Mouse (Mus musculus) adrenal gland, postnatal 36 days (tissue): ENCODE results near the gene Gphb5. TPM values are rescaled to one million over a fixed set of nuclear protein-coding genes. Genes with fewer than 3 reads are reported as not detected.
"Not testable (repeated sequence)": the region's sequence is repeated elsewhere in the genome, so short reads cannot be mapped to it uniquely, and the experiment has no call there.

ENCODE experiments used
- DNase-seq, 2 experiments: peaks; one replicate each; pipeline ENCODE4 v3.0.0; 2021; ENCODE audit warnings: mixed read lengths in 1 of 2
- long read RNA-seq, 2 experiments: library from polyadenylated mRNA; stranded (forward); transcript quantifications; one replicate each; pipeline ENCODE4 v2.0.0; 2021; ENCODE audit warnings: borderline sequencing depth in 2 of 2
- total RNA-seq, 2 experiments: library from RNA; stranded (reverse); gene quantifications; 2 replicates each; pipeline ENCODE4 v1.2.3; 2021

Gphb5 gene
- not detected for total RNA-seq
- long read RNA-seq, experiment 1 = 0 reads
- long read RNA-seq, experiment 2 = 0 reads

DNA sequence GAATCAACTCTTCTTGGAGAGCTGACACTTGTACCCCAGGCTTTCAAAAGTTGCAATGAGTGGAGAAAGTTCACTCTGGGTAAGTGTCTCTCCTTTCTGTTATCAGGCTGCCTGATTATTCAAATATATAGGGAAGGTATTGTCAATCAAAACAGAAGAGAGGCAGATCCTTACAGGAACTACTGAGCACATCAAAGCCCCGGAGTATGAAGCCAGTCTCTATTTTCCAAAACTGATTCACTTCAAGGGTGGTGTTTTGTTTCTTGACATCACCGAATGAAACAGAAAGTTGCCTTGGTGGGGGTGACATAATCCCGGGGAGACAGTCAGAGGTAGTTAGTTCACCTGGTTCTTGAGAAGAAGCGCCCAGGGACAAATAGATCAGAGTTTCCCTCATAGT lies at the start of gene Gphb5:
Gene Gphb5, minus strand, starts transcription at position 101 of the 400 bp plus-strand sequence.
- no peak for DNase-seq

- DNase-seq = no peak
Observed at GRCm38 (mm10) chr12:75466206-75466605, 49.6 kb upstream of the Gphb5 start.

DNA sequence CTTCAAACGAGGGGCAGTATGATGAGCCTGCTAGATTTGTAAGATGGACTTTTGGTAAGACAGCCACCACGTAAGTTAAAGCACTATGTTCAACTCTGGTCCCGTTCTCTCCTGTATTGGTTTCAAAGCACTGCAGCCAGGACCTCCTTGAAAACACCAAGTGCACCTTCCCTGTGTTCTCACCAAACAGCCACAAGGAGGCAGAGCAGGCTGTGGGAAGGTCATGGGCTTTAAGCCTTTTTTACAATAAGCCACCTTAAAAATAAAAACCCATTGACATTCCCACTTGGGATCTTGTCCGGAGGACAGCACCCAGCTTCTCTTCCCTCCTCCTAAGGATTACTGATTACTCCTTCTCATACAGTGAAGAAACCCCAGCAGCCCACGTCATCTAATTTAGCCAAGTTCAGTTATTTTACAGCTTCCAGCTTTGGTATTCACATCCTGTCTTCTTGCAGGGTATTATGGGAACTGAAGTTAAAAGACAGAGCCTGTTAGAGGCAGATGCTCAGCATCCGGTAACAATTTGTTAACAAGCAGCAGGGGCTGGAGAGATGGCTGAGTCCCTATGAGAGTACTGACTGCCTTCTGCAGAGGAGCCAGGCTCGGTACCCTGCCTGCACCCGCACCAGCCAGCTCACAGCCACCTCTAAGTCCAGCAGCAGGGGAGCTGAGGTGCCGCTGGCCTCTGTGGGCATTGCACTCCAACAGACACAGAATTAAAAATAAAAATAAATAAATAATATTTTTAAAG lies 47.6 kb upstream of the Gphb5 start:
- peak; percentile 48 to 49 for DNase-seq

DNA sequence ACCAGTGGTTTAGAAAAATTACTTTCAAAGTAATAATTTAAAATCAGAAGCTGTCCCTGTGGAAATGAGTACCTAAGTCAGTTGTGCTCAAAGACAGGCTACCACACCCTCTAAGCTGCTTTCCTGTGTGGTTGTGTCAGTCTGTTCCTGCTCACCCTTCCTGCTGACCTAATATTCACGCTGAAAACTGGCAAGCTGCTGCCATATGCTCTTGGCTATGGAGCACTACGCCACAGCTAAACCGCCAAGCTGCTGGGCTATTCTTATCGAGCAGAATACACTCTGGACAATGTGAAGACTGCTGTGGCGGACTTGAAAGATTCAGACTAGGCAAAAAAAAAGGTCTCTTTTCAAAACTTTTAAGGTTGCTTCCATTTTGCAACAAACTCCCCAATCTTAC lies 44.0 kb upstream of the Gphb5 start:
- DNase-seq = no peak

- peak; percentile 49 to 68 for DNase-seq
Observed at GRCm38 (mm10) chr12:75459656-75460055, 43.1 kb upstream of the Gphb5 start.

DNA sequence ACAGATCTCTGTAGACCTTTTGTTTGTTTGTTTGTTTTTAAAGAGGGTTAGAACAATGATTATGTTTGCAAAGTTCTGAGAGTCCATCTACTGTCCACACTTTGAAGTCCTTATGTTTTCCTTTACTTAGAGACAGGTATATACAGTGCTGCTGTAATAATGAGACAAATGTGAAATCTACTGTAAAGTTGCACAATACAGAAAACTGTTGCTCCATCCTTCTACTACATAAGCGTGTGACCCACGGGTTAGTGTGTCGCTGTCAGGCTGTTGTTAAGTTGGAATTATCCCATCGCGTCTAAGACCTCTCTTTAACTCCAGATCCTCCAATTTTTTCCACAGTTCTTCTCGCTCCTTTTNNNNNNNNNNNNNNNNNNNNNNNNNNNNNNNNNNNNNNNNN lies 36.9 kb upstream of the Gphb5 start:
- no peak for DNase-seq

DNA sequence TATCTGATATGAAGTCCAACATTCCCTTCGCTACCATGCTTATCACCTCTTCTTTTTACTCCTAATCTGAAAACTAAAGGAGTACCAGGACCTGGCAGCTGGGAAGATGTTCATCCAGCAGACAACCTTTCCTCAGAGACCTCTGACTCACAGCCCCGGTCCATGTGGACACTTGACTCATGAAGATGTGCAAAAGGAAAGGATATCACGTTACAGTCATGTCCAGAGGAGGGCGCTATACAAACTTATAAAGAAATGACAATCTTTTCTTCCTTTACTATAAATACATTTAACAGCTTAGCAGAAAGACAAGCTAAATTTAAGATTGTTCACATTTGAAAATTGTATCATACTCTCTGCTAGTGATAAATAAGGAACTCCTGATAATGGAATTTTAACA lies 36.4 kb upstream of the Gphb5 start:
- DNase-seq = peak; percentile 25 to 50

- DNase-seq = no peak
Observed at GRCm38 (mm10) chr12:75450592-75450991, 34.0 kb upstream of the Gphb5 start.

- DNase-seq = no peak
Observed at GRCm38 (mm10) chr12:75450011-75450410, 33.4 kb upstream of the Gphb5 start.

- no peak for DNase-seq
Observed at GRCm38 (mm10) chr12:75449475-75449966, 32.9 kb upstream of the Gphb5 start.

GRCm38 (mm10) chr12:75448921-75449320 lies 32.3 kb upstream of the Gphb5 start:
- peak; percentile 31 to 48 for DNase-seq

GRCm38 (mm10) chr12:75446245-75446644 lies 29.7 kb upstream of the Gphb5 start:
- no peak for DNase-seq

- not testable (repeated sequence) for DNase-seq
Observed at GRCm38 (mm10) chr12:75432400-75432799, 15.8 kb upstream of the Gphb5 start.

DNA sequence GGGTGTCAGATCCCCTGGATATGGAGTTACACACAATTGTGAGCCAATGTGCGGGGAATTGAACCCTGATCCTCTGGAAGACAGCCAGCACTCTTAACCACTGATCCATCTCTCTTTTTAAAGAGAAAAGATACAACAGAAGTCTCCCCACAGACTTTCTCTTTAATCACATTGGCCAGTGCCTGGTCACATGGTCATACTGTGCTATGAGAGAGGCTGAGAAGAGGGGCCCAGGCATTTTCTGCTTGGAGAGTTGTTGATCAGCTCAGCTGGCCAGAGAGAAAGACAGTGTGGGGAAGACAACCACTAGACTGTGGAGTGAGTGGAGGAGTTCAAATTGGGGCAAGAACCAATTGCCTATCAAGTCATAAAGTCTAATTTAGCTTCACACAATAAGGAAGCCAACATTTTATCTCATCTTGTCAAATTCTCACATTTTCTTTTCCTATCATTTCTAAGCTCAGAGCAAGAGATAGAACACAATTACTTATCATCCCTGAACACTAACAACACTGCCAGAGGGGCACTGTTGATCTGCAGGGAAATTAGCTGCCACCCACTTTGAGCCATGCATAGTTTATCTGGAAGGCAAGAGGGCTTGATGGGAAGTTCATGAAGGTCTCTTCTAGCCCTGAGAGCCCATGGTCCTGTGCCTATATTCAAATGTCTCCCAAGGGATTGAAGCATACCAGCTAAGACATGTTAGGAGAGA lies 13.3 kb upstream of the Gphb5 start:
- DNase-seq = no peak

DNA sequence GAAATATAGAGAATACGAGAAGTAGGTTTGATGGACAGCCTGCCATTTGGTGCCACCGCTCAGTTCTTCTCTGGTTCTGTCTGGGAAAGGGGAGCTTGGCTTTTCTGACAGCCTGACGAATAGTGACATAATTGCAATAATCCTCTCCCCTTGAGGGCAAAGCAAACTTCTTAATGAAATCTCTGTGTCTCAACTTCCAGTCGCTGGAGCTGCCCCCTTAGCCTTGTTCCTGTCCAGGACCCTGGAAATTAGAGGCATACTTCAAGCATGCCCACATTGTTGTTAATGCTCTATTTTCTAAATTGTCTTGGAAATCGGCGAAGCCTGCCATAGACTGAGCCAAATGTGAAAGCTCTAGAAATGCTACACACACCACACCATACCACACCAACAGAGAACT lies 12.1 kb upstream of the Gphb5 start:
- no peak for DNase-seq

- no peak for DNase-seq
Observed at GRCm38 (mm10) chr12:75425882-75426281, 9.3 kb upstream of the Gphb5 start.

- no peak for DNase-seq
Observed at GRCm38 (mm10) chr12:75424817-75425216, 8.2 kb upstream of the Gphb5 start.

GRCm38 (mm10) chr12:75424359-75424758 lies 7.8 kb upstream of the Gphb5 start:
- DNase-seq = no peak

- DNase-seq = no peak
Observed at GRCm38 (mm10) chr12:75414991-75415390, 1.6 kb downstream of the Gphb5 start.

GRCm38 (mm10) chr12:75412964-75413363 lies 3.6 kb downstream of the Gphb5 start:
- no peak for DNase-seq

- DNase-seq = no peak
Observed at GRCm38 (mm10) chr12:75397077-75397476, 19.5 kb downstream of the Gphb5 start.

DNA sequence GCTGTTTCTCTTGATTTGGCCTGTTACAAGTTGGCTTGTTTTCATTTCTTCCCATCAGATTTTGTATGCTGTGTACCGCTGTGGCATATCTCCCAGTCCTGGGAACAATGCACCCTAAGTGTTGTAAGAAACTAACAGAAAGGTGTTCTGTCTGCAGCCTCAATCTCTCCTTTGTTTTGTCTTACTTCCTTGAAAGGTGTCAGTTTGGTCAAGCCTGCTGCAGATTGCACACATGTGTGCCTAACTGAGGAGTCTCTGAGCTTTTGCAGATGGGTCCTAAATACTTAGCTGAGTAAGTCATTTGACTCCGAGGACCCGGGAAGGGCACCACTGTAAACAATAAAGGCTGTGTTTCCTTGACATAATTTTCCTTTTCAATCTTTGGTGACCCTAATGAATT lies 20.0 kb downstream of the Gphb5 start:
- DNase-seq = no peak

GRCm38 (mm10) chr12:75394011-75394773 lies 22.4 kb downstream of the Gphb5 start:
- no peak for DNase-seq
